Mouse (Mus musculus) heart, adult 2 months (tissue): ENCODE measurements at regions not wholly inside any gene's neighbourhood (a gene's known extent, or its start where the extent isn't known, plus 50 kb on each side); places are given as distances from the start of the nearest gene placed in this dataset.

Experiments used
- DNase-seq, 2 experiments: peaks; one replicate each; pipeline ENCODE4 v3.0.0; 2021
- H3K27ac ChIP-seq: fragments of 200-600 bp; 2 replicates; pipeline ENCODE4 v1.8.1; 2022
- H3K27me3 ChIP-seq: fragments of 200-500 bp; 2 replicates; pipeline ENCODE4 v1.6.1; 2012; ENCODE audit warnings: mild to moderate bottlenecking, low read length, inconsistent platforms, mixed read lengths; ENCODE audit not compliant: control insufficient read depth, insufficient read depth
- H3K36me3 ChIP-seq: fragments of 200-500 bp; 2 replicates; pipeline ENCODE4 v1.6.1; 2012; ENCODE audit warnings: low read length, inconsistent platforms; ENCODE audit not compliant: control insufficient read depth, insufficient read depth
- H3K4me1 ChIP-seq: fragments of 200-500 bp; 2 replicates; pipeline ENCODE4 v1.6.1; 2011; ENCODE audit warnings: low read length; ENCODE audit not compliant: control insufficient read depth, insufficient read depth
- H3K4me3 ChIP-seq: fragments of 200-600 bp; 2 replicates; pipeline ENCODE4 v1.8.1; 2022
- H3K79me2 ChIP-seq: fragments of 200-500 bp; replicated peaks from 2 replicates; pipeline ENCODE4 v1.6.1; 2012; ENCODE audit warnings: mild to moderate bottlenecking, inconsistent platforms, low read length, moderate library complexity, mixed read lengths; ENCODE audit not compliant: control insufficient read depth, insufficient read depth
- H3K9ac ChIP-seq: fragments of 200-500 bp; 2 replicates; pipeline ENCODE4 v1.6.1; 2012; ENCODE audit warnings: low read depth, mild to moderate bottlenecking, control low read depth, inconsistent platforms, low read length, mixed read lengths
- CTCF ChIP-seq: fragments of 200-600 bp; IDR thresholded peaks from 2 replicates; pipeline ENCODE4 v1.8.1; 2022; ENCODE audit warnings: antibody characterized with exemption, mild to moderate bottlenecking, moderate library complexity
- EP300 ChIP-seq: fragments of 200-500 bp; IDR thresholded peaks from 2 replicates; pipeline ENCODE4 v1.6.1; 2011; ENCODE audit warnings: low read depth, low read length, control low read depth; ENCODE audit not compliant: insufficient read depth
- POLR2A ChIP-seq: fragments of 200-500 bp; IDR thresholded peaks from 2 replicates; pipeline ENCODE4 v1.6.1; 2011; ENCODE audit warnings: mild to moderate bottlenecking, low read depth, low read length, control low read depth; ENCODE audit not compliant: insufficient read depth
- WGBS: fragments of 180-500 bp; shearing (Covaris S2); methylation state at CpG from one replicate; pipeline ENCODE4 v1.1.7; 2018; 5-methylcytosine and 5-hydroxymethylcytosine counted together
- intact Hi-C: fragments of 180-260 bp; cut with DNase I; formaldehyde crosslinking; loops from one replicate; pipeline ENCODE4 v1.15.1; 2025

DNA sequence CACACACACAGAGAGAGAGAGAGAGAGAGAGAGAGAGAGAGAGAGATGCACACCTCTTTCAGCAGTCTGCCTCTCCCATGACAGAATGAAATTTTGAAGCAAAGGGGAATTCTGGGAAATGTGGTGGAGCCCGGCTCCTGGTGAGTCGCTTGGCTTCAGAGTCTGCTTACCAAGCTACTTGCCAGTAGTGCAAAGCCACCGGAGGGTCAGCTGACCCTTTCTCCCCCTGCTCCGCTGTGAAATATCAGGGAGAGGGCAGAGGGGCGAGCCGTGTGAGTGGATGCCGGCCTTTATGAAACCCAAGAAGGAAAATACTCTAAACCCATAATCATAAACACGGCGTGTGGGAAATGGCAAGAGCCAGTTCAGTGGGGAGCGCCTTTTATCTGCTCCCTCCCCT lies 84.2 kb upstream of the Gsc start:
- H3K4me3 ChIP-seq = no peak overlapping the region
- 74% methylated on average over 10 of the region's 10 CpGs for whole genome bisulfite sequencing

DNA sequence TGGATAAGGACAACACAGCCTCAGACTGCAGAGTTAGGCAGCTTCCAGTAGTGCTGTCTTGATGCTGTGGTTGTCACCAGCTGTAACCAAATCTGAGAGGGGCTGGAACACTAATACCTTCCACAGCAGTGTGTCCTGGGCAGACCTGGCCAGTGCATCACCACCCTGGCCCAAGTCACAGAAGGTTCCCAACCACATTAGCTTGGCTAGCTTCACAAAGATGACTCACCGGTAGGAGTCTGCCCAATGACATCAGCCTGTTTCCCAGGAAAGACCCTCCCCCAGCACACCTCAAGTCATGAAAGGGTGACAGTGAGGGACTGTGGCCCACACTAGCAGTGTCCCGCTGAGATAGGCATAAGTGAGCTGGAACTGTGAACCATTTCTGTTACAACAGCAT lies 75.5 kb upstream of the Gsc start:
- H3K4me3 ChIP-seq = no peak overlapping the region
- no peak overlapping the region for H3K27ac ChIP-seq
- DNase-seq = no peak
- intact Hi-C loops = loop anchor here (10.0 kb wide), 1 partner anchor 104 kb away; no protein-coding TSS in a partner anchor
- 60% methylated on average over 2 of the region's 2 CpGs for WGBS
- TF ChIP-seq EP300 (no peak), POLR2A (no peak), CTCF (no peak)
- H3K9ac ChIP-seq = no peak overlapping the region
- no peaks in the 10 kb centered on the region for H3K79me2 ChIP-seq
- H3K4me1 ChIP-seq = no peaks in the 10 kb centered on the region
- no peaks in the 10 kb centered on the region for H3K27me3 ChIP-seq
- no peaks in the 10 kb centered on the region for H3K36me3 ChIP-seq

More for the DNA sequence above, 84.2 kb upstream of the Gsc start:
- Histone ChIP-seq H3K27me3 (no peaks in the 10 kb centered on the region), H3K79me2 (no peaks in the 10 kb centered on the region), H3K36me3 (no peaks in the 10 kb centered on the region), H3K27ac (no peak overlapping the region), H3K9ac (no peak overlapping the region), H3K4me1 (peaks cover 2% of the 10 kb centered on the region)
- intact Hi-C loops = loop anchor here (5.0 kb wide), 1 partner anchor 65 kb away; no protein-coding TSS in a partner anchor
- no peak for DNase-seq
- TF ChIP-seq EP300 = no peak
- TF ChIP-seq POLR2A = no peak

DNA sequence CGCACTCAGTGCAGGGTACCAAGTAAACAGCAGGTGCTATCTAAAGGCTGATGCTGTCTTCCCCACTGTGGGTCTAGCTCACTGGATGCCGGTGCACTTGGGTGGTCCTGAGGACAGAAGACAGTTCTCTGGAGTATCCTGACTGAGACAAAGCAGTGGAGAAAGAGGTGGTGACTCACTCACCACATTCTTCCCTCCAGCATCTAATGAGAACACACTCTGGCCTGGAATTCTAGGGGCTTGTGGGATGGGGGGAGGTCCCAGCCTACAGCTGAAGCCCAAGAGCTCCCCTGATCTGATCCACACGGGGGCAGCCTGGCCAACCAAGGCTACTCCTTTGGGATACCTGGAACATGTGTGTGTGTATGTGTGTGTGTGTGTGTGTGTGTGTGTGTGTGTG lies 74.4 kb upstream of the Gsc start:
- 61% methylated on average over 3 of the region's 3 CpGs for WGBS
- Histone ChIP-seq H3K27ac (no peak overlapping the region), H3K79me2 (no peaks in the 10 kb centered on the region), H3K4me1 (no peaks in the 10 kb centered on the region), H3K27me3 (no peaks in the 10 kb centered on the region), H3K4me3 (no peak overlapping the region), H3K36me3 (no peaks in the 10 kb centered on the region), H3K9ac (no peak overlapping the region)
- intact Hi-C loops = loop anchor here (10.0 kb wide), 1 partner anchor 103 kb away; no protein-coding TSS in a partner anchor
- DNase-seq = no peak
- TF ChIP-seq POLR2A (no peak), EP300 (no peak), CTCF (no peak)

DNA sequence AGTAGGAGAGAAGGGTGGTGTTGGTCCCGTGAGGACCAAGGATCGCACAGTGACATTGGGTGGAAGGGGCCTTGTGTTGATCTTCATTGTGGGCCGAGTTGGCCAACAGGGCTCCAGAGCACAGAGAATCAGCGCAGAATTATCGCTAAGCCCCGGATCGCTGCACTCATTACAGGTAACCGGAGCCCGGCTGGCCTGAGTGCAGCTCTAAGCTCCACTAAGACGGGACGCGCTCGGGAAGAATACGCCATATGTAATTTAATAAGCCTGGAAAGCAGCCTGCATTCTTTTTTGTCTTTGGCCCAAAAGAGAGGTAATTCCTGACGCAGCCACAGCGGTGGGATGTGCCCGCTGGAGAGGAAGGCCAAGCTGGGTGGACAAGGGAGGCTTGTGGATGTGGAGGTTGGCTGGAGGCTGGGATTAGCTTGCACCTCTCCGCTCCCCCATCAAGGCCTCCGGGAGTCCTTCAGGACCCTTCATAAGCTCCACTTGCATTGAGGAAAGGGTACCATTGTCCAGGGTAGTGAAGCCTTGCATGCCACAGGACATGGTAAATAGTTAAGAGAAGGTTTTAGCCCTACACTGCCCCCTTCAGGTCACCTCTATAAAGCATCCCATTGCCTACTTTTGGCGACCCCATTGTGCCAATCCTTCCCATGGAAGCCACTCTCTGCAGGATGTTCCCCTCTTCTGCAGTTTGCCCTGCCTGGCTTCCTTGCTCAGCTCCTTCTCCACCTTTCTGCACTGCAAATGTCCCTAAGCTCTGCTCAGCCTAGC lies 73.1 kb upstream of the Gsc start:
- no peaks in the 10 kb centered on the region for H3K27me3 ChIP-seq
- H3K4me1 ChIP-seq = no peaks in the 10 kb centered on the region
- H3K4me3 ChIP-seq = no peak overlapping the region
- no peak for DNase-seq
- intact Hi-C loops = loop anchor here (10.0 kb wide), 1 partner anchor 101 kb away; no protein-coding TSS in a partner anchor
- no peak overlapping the region for H3K9ac ChIP-seq
- no peak for TF ChIP-seq POLR2A
- TF ChIP-seq CTCF = peak; percentile 46
- no peak for TF ChIP-seq EP300
- no peak overlapping the region for H3K27ac ChIP-seq
- WGBS = 87% methylated on average over 20 of the region's 20 CpGs
- H3K79me2 ChIP-seq = no peaks in the 10 kb centered on the region
- no peaks in the 10 kb centered on the region for H3K36me3 ChIP-seq

DNA sequence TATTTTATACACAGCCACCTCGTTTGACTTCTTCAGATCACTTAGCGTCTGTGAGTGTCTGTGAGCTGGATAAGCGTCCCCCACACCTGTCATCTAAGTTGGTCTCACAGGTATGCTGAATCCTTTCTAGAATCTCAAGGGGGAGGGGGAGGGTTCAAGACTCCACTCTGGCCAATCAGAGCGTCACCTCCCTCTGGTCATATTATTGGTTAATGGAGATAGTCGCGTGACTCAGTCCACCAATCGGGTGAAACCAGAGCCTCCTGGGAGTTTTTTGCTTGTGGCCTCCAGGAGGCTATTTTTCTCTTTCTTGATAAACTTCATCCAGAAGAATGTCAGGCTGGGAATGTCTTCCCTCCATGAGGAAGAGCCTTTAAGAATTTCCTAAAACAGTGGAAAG lies 66.8 kb upstream of the Gsc start:
- intact Hi-C loops = loop anchor here (10.0 kb wide), 1 partner anchor 95 kb away; no protein-coding TSS in a partner anchor
- WGBS = 89% methylated on average over 7 of the region's 7 CpGs
- Histone ChIP-seq H3K9ac (no peak overlapping the region), H3K27me3 (no peaks in the 10 kb centered on the region), H3K36me3 (no peaks in the 10 kb centered on the region), H3K4me3 (no peak overlapping the region), H3K4me1 (no peaks in the 10 kb centered on the region), H3K27ac (no peak overlapping the region), H3K79me2 (no peaks in the 10 kb centered on the region)
- no peak for TF ChIP-seq EP300
- no peak for TF ChIP-seq POLR2A
- no peak for TF ChIP-seq CTCF
- DNase-seq = no peak

DNA sequence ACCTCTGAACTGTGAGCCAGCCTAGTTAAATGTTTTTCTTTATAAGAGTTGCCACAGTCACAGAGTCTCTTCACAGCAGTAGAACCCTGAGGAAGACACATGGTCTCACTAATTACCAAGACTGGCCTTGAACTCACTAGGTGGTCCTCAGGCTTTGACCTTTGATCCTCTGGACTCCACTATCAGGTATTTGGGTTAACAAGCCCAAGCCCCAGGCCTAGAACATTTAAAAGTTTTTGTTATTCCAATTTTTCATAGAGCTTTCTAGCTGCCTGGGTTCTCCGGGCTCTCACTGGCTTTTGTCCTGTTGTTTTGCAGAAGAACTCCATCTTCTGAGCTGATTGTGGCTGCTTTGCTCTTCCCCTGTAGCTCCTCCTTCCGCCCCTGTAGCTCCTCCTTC lies 65.3 kb upstream of the Gsc start:
- no peak for DNase-seq
- TF ChIP-seq EP300 = no peak
- TF ChIP-seq CTCF = no peak
- TF ChIP-seq POLR2A = no peak
- WGBS = 83% methylated on average over 2 of the region's 2 CpGs
- Histone ChIP-seq H3K4me1 (no peaks in the 10 kb centered on the region), H3K9ac (no peak overlapping the region), H3K27me3 (no peaks in the 10 kb centered on the region), H3K4me3 (no peak overlapping the region), H3K27ac (no peak overlapping the region), H3K79me2 (no peaks in the 10 kb centered on the region), H3K36me3 (no peaks in the 10 kb centered on the region)
- intact Hi-C loops = no loop called here
